Mouse (Mus musculus) layer of hippocampus, postnatal 14 days (tissue): Measurements from ENCODE around the gene Fbp2. TPM values are rescaled to one million over a fixed set of nuclear protein-coding genes. Genes with fewer than 3 reads are reported as not detected.

Experiments used
- DNase-seq, 2 experiments: peaks; one replicate each; pipeline ENCODE4 v3.0.0; 2021 to 2022; ENCODE audit warnings: low spot score in 2 of 2, mixed read lengths in 1 of 2
- long read RNA-seq, 2 experiments: library from polyadenylated mRNA; stranded (forward); transcript quantifications; one replicate each; pipeline ENCODE4 v2.0.0; 2021
- total RNA-seq, 2 experiments: library from RNA; stranded (reverse); gene quantifications; 2 replicates each; pipeline ENCODE4 v1.2.3; 2021

Gene Fbp2
- under 1 TPM in 1 of 2 experiments, not detected in 1; 0.38 TPM for total RNA-seq
- long read RNA-seq, experiment 1, result 0 reads
- long read RNA-seq, experiment 2, result 0 reads

- no peak for DNase-seq
Measured at GRCm38 (mm10) chr13:62857941-62858915, at the start of gene Fbp2. Gene Fbp2 (minus strand): TSS chr13:62858422.

GRCm38 (mm10) chr13:62907527-62908162, 49.4 kb upstream of the Fbp2 start:
- DNase-seq, result peak in 1 of 2 experiments; percentile 23

GRCm38 (mm10) chr13:62901139-62901538, 42.9 kb upstream of the Fbp2 start:
- DNase-seq, result no peak

- DNase-seq, result peak; percentile 28 to 75
Measured at GRCm38 (mm10) chr13:62897927-62898646, 39.9 kb upstream of the Fbp2 start.

GRCm38 (mm10) chr13:62893044-62893842, 35.0 kb upstream of the Fbp2 start:
- peak in 1 of 2 experiments; percentile 14 for DNase-seq

- DNase-seq, result no peak
Measured at GRCm38 (mm10) chr13:62889311-62889710, 31.1 kb upstream of the Fbp2 start.

- no peak for DNase-seq
Measured at GRCm38 (mm10) chr13:62887712-62888441, 29.7 kb upstream of the Fbp2 start, which contains the start of gene Fbp1. Gene Fbp1 (minus strand): TSS chr13:62888282.

- no peak for DNase-seq
Measured at GRCm38 (mm10) chr13:62884536-62884935, 26.3 kb upstream of the Fbp2 start.

- DNase-seq, result no peak
Measured at GRCm38 (mm10) chr13:62883925-62884324, 25.7 kb upstream of the Fbp2 start.

GRCm38 (mm10) chr13:62883436-62883835, 25.2 kb upstream of the Fbp2 start:
- DNase-seq, result no peak

GRCm38 (mm10) chr13:62882856-62883255, 24.6 kb upstream of the Fbp2 start:
- DNase-seq, result no peak

- no peak for DNase-seq
Measured at GRCm38 (mm10) chr13:62881336-62881735, 23.1 kb upstream of the Fbp2 start.

- DNase-seq, result no peak
Measured at GRCm38 (mm10) chr13:62879831-62880615, 21.8 kb upstream of the Fbp2 start.

GRCm38 (mm10) chr13:62879411-62879810, 21.2 kb upstream of the Fbp2 start:
- no peak for DNase-seq

- no peak for DNase-seq
Measured at GRCm38 (mm10) chr13:62877247-62877646, 19.0 kb upstream of the Fbp2 start.

- no peak for DNase-seq
Measured at GRCm38 (mm10) chr13:62876111-62876510, 17.9 kb upstream of the Fbp2 start.

GRCm38 (mm10) chr13:62872252-62872651, 14.0 kb upstream of the Fbp2 start:
- no peak for DNase-seq

GRCm38 (mm10) chr13:62870605-62871004, 12.4 kb upstream of the Fbp2 start:
- no peak for DNase-seq

GRCm38 (mm10) chr13:62866817-62867216, 8.6 kb upstream of the Fbp2 start:
- peak in 1 of 2 experiments; percentile 59 for DNase-seq
